Mouse (Mus musculus): ENCODE data around the gene Acaa1a. TPM values are rescaled to one million over a fixed set of nuclear protein-coding genes. Genes with fewer than 3 reads are reported as not detected.

Acaa1a gene
- polyA plus RNA-seq, 1 experiment from 2014 or later, result 101 TPM

GRCm38 (mm10) chr9:119321392-119322229, 17.9 kb upstream of the Acaa1a start:
- WGBS, result under 1% methylated on average over 59 of the region's 59 CpGs
- DNase-seq (ENCODE audit: low spot score), result no peak
- H3K4me1 ChIP-seq (replicated peaks; ENCODE audit: control insufficient read depth, insufficient read depth, low read length), result peaks cover 30% of the 10 kb centered on the region
- H3K27ac ChIP-seq, result peak overlapping the region; percentile 94
- H3K36me3 ChIP-seq (replicated peaks; ENCODE audit: control insufficient read depth, insufficient read depth), result no peaks in the 10 kb centered on the region
- peak overlapping the region; percentile 96 for H3K4me2 ChIP-seq (replicated peaks)
- H3K27me3 ChIP-seq (ENCODE audit: control insufficient read depth, insufficient read depth, low read length), result no peaks in the 10 kb centered on the region
- peak; percentile 19; the same call in 1 of the 2 replicates for ATAC-seq (ENCODE audit: low FRiP score)
- H3K4me3 ChIP-seq (replicated peaks; ENCODE audit: low read length), result peak overlapping the region; percentile 80
- H3K9ac ChIP-seq, result peak overlapping the region; percentile 72
- H3K9me3 ChIP-seq (ENCODE audit: control insufficient read depth, low read length), result no peaks in the 10 kb centered on the region

- DNase-seq (ENCODE audit: low spot score) (peak; percentile 98), ATAC-seq (ENCODE audit: low FRiP score) (peak; percentile 98)
- whole genome bisulfite sequencing, result under 1% methylated on average over 72 of the region's 76 CpGs
- no peaks in the 10 kb centered on the region for H3K27me3 ChIP-seq (ENCODE audit: control insufficient read depth, insufficient read depth, low read length)
- peak within 1 kb of the TSS; percentile 96 for H3K4me2 ChIP-seq (replicated peaks)
- no peaks in the 10 kb centered on the region for H3K9me3 ChIP-seq (ENCODE audit: control insufficient read depth, low read length)
- peak within 1 kb of the TSS; percentile 80 for H3K4me3 ChIP-seq (replicated peaks; ENCODE audit: low read length)
- H3K27ac ChIP-seq, result peak within 1 kb of the TSS; percentile 94
- no peaks in the 10 kb centered on the region for H3K36me3 ChIP-seq (replicated peaks; ENCODE audit: control insufficient read depth, insufficient read depth)
- H3K9ac ChIP-seq, result peak within 1 kb of the TSS; percentile 72
- peaks cover 30% of the 10 kb centered on the region for H3K4me1 ChIP-seq (replicated peaks; ENCODE audit: control insufficient read depth, insufficient read depth, low read length)
These were observed 16.9 kb upstream of the Acaa1a start, which contains the start of gene Oxsr1 for GRCm38 (mm10) chr9:119322289-119323259. Gene Oxsr1 (minus strand): TSS chr9:119322427.

- H3K36me3 ChIP-seq (replicated peaks; ENCODE audit: control insufficient read depth, insufficient read depth), result no peaks in the 10 kb centered on the region
- DNase-seq (ENCODE audit: low spot score) (peak; percentile 60), ATAC-seq (ENCODE audit: low FRiP score) (no peak)
- H3K4me1 ChIP-seq (replicated peaks; ENCODE audit: control insufficient read depth, insufficient read depth, low read length), result peaks cover 30% of the 10 kb centered on the region
- H3K4me2 ChIP-seq (replicated peaks), result peak overlapping the region; percentile 96
- peak overlapping the region; percentile 72 for H3K9ac ChIP-seq
- no peaks in the 10 kb centered on the region for H3K27me3 ChIP-seq (ENCODE audit: control insufficient read depth, insufficient read depth, low read length)
- H3K4me3 ChIP-seq (replicated peaks; ENCODE audit: low read length), result peak overlapping the region; percentile 80
- H3K9me3 ChIP-seq (ENCODE audit: control insufficient read depth, low read length), result no peaks in the 10 kb centered on the region
- WGBS, result 5% methylated on average over 9 of the region's 9 CpGs
- H3K27ac ChIP-seq, result peak overlapping the region; percentile 94
These were observed 16.2 kb upstream of the Acaa1a start for GRCm38 (mm10) chr9:119323260-119323645.

DNA sequence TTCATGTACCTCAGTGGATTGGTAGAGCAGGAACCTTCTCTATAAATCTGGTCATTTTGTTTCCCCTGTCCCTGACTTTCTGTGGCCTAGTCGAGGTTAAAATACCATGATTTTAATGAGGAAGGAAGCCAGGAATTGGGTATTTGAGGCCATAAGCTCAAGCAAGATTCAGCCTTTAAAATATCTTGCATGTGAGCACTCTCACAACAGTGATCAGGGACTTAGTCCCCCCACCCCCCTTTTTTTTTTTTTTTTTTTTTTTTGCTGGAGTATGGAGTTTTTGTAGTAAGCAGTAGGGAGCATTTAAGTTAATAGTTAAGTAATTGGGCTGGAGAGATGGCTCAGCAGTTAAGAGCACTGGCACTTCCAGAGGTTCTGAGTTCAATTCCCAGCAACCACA, 15.3 kb upstream of the Acaa1a start:
- Histone ChIP-seq H3K9me3 (ENCODE audit: control insufficient read depth, low read length) (no peaks in the 10 kb centered on the region), H3K4me2 (replicated peaks) (no peak overlapping the region), H3K27me3 (ENCODE audit: control insufficient read depth, insufficient read depth, low read length) (no peaks in the 10 kb centered on the region), H3K9ac (no peak overlapping the region), H3K4me3 (replicated peaks; ENCODE audit: low read length) (no peak overlapping the region), H3K27ac (no peak overlapping the region), H3K4me1 (replicated peaks; ENCODE audit: control insufficient read depth, insufficient read depth, low read length) (peaks cover 30% of the 10 kb centered on the region), H3K36me3 (replicated peaks; ENCODE audit: control insufficient read depth, insufficient read depth) (no peaks in the 10 kb centered on the region)
- DNase-seq (ENCODE audit: low spot score) (no peak), ATAC-seq (ENCODE audit: low FRiP score) (no peak)
- WGBS, result 89% methylated on average over 1 of the region's 1 CpGs

- WGBS, result 86% methylated on average over 3 of the region's 3 CpGs
These were observed 11.0 kb upstream of the Acaa1a start for GRCm38 (mm10) chr9:119328488-119328887.

DNA sequence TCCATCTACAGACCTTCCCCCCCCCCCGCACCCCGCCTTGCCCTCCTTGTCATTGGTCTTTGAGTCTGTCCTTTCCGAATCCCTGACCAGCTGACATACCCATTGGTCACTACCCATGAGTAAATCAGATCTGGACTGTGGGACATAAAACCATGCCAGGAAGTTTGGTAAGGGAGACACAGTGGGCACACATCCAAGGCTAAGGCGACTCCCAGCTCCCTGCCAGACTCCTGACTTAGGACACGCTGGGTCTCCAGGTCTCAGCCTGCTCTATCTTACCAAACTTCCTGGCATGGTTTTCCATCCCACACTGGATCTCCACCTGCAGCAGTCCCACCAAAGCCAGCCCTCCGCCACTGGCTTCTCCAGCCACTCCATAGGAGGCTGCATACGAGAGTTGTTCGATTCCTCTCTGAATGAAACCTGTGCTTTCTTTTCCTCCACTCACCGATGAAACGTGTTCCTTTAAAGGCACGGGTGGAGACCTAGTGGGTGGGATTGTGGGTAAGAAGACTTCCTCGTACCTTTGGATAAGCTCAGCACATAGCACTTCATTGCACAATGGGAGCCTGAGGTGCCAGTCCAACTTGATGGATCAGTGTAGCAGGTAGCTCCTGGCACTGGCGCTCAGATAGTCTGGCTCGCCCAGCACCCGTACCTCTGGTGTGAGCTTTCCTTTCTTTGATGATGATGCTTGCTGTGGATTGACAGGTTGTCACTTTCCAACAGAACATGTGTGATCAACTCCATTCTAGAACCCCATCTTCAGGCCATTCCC, 9.1 kb upstream of the Acaa1a start:
- Histone ChIP-seq H3K9me3 (ENCODE audit: control insufficient read depth, low read length) (no peaks in the 10 kb centered on the region), H3K36me3 (replicated peaks; ENCODE audit: control insufficient read depth, insufficient read depth) (no peaks in the 10 kb centered on the region), H3K4me2 (replicated peaks) (no peak overlapping the region), H3K27ac (no peak overlapping the region), H3K27me3 (ENCODE audit: control insufficient read depth, insufficient read depth, low read length) (no peaks in the 10 kb centered on the region), H3K4me1 (replicated peaks; ENCODE audit: control insufficient read depth, insufficient read depth, low read length) (no peaks in the 10 kb centered on the region), H3K9ac (no peak overlapping the region), H3K4me3 (replicated peaks; ENCODE audit: low read length) (no peak overlapping the region)
- ATAC-seq (ENCODE audit: low FRiP score) (no peak), DNase-seq (ENCODE audit: low spot score) (no peak)
- WGBS, result 93% methylated on average over 15 of the region's 15 CpGs

More at GRCm38 (mm10) chr9:119328488-119328887, 11.0 kb upstream of the Acaa1a start:
- H3K27me3 ChIP-seq (ENCODE audit: control insufficient read depth, insufficient read depth, low read length), result no peaks in the 10 kb centered on the region
- peaks cover 7% of the 10 kb centered on the region; the same call in 1 of the 2 replicates for H3K4me1 ChIP-seq (replicated peaks; ENCODE audit: control insufficient read depth, insufficient read depth, low read length)
- H3K27ac ChIP-seq, result no peak overlapping the region
- no peak overlapping the region for H3K4me2 ChIP-seq (replicated peaks)
- H3K9ac ChIP-seq, result no peak overlapping the region
- DNase-seq (ENCODE audit: low spot score) (no peak), ATAC-seq (ENCODE audit: low FRiP score) (no peak)
- no peaks in the 10 kb centered on the region for H3K9me3 ChIP-seq (ENCODE audit: control insufficient read depth, low read length)
- H3K4me3 ChIP-seq (replicated peaks; ENCODE audit: low read length), result no peak overlapping the region
- no peaks in the 10 kb centered on the region for H3K36me3 ChIP-seq (replicated peaks; ENCODE audit: control insufficient read depth, insufficient read depth)

DNA sequence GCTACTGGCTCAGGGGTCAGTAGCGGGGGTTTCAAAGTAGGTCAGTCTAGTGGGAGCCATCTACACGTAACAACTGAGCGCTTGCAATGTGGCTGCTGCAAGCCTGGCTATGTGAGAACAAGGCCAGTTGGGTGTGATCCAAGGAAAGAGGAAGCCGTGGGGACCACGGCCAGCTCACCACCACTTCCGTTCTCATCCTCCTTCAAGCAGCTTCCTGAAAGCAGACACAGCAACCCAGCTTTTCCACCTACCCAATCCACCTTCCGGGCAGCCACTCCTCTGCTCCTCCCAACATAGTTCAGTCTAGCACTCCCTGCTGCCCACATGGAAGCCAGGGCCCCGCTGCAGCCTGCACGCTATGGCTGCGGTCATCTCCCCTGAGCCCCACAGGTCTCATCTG, 5.2 kb upstream of the Acaa1a start:
- Histone ChIP-seq H3K4me2 (replicated peaks) (no peak overlapping the region), H3K4me1 (replicated peaks; ENCODE audit: control insufficient read depth, insufficient read depth, low read length) (peaks cover under 1% of the 10 kb centered on the region; the same call in 1 of the 2 replicates), H3K36me3 (replicated peaks; ENCODE audit: control insufficient read depth, insufficient read depth) (no peaks in the 10 kb centered on the region), H3K4me3 (replicated peaks; ENCODE audit: low read length) (no peak overlapping the region), H3K27ac (no peak overlapping the region), H3K9me3 (ENCODE audit: control insufficient read depth, low read length) (no peaks in the 10 kb centered on the region), H3K27me3 (ENCODE audit: control insufficient read depth, insufficient read depth, low read length) (peaks cover 5% of the 10 kb centered on the region), H3K9ac (no peak overlapping the region)
- ATAC-seq (ENCODE audit: low FRiP score) (no peak), DNase-seq (ENCODE audit: low spot score) (no peak)
- 75% methylated on average over 10 of the region's 10 CpGs for WGBS

DNA sequence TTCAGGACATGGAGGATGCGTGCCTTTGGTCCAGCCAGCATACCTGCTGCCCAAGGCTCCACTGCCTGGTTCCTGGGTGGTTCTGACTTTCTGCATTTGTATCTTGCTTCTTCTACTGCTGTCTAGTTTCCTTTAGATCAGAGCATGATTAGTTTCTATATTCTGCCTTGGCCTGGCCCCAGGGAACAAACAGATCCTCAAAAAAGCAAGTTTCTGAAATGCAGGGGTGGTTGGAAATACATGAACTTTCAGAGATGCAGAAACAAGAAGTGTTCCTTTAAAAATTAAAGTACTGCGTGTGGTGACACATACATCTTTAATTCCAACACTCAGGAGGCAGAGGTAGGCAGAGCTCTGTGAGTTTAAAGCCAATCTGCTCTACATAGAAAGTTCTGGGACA, 4.6 kb upstream of the Acaa1a start:
- no peak overlapping the region for H3K9ac ChIP-seq
- ATAC-seq (ENCODE audit: low FRiP score), result no peak
- peaks cover 8% of the 10 kb centered on the region for H3K27me3 ChIP-seq (ENCODE audit: control insufficient read depth, insufficient read depth, low read length)
- no peak overlapping the region for H3K27ac ChIP-seq
- no peaks in the 10 kb centered on the region for H3K9me3 ChIP-seq (ENCODE audit: control insufficient read depth, low read length)
- no peak overlapping the region for H3K4me2 ChIP-seq (replicated peaks)
- 86% methylated on average over 2 of the region's 2 CpGs for WGBS
- H3K4me1 ChIP-seq (replicated peaks; ENCODE audit: control insufficient read depth, insufficient read depth, low read length), result peaks cover 6% of the 10 kb centered on the region
- DNase-seq (ENCODE audit: low spot score), result no peak
- H3K4me3 ChIP-seq (replicated peaks; ENCODE audit: low read length), result no peak overlapping the region
- H3K36me3 ChIP-seq (replicated peaks; ENCODE audit: control insufficient read depth, insufficient read depth), result no peaks in the 10 kb centered on the region
